Mouse (Mus musculus): ENCODE measurements around the gene Adcy7. TPM values are rescaled to one million over a fixed set of nuclear protein-coding genes. Genes with fewer than 3 reads are reported as not detected.

Adcy7 gene
- 1.4 and 2.1 TPM in 2 replicates for polyA plus RNA-seq (2011; ENCODE audit: insufficient read depth, insufficient read length, low read depth, missing spikeins)

GRCm38 (mm10) chr8:88272231-88273050 lies at the start of gene Adcy7:
Adcy7 (plus strand) TSS chr8:88272403.
- no peaks in the 10 kb centered on the region for H3K36me3 ChIP-seq (ENCODE audit: control insufficient read depth, insufficient read depth, low read length, poor library complexity, severe bottlenecking)
- TF ChIP-seq EP300 (IDR thresholded peaks at IDR 0.05; ENCODE audit: insufficient read depth, low read depth, low read length) (no peak), CTCF (IDR thresholded peaks at IDR 0.05; ENCODE audit: low read depth, low read length) (peak; percentile 44), POLR2A (IDR thresholded peaks at IDR 0.05; ENCODE audit: insufficient read depth, low read length) (no peak)
- no peak within 1 kb of the TSS for H3K27ac ChIP-seq (ENCODE audit: insufficient read depth, low read length)
- H3K4me3 ChIP-seq (ENCODE audit: low read depth, low read length): peak within 1 kb of the TSS; percentile 47
- no peaks in the 10 kb centered on the region for H3K9me3 ChIP-seq (replicated peaks; ENCODE audit: control insufficient read depth, insufficient read depth, low read length, poor library complexity, severe bottlenecking)
- peaks cover 2% of the 10 kb centered on the region for H3K27me3 ChIP-seq (ENCODE audit: control insufficient read depth, insufficient read depth, low read length, poor library complexity, severe bottlenecking)
- H3K9ac ChIP-seq (ENCODE audit: low read depth, poor library complexity, severe bottlenecking): peak within 1 kb of the TSS; percentile 61
- no peaks in the 10 kb centered on the region for H3K4me1 ChIP-seq (ENCODE audit: control insufficient read depth, insufficient read depth, low read length)

DNA sequence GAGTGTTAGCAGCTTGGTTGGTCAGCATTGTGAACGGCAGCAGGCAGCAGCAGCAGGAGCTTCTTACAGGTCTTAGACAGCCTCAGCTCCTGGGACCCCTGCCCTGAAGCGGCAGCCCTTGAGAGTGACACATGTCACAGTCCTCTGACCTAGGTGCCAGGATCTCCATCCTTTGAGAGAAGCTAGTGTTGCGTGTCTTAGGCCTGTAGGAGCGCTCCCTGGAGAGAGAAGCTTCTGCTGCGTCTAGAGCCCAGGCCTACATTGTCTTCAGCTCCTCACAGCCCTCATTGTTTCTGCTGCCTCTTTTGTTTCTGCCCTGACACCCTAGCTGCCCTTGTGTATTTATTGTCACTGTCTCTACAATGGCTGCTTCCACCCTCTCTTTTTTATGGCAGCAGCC lies 46.8 kb upstream of the Adcy7 start:
- Histone ChIP-seq H3K9ac (ENCODE audit: low read depth, poor library complexity, severe bottlenecking) (no peak overlapping the region), H3K4me1 (ENCODE audit: control insufficient read depth, insufficient read depth, low read length) (no peaks in the 10 kb centered on the region), H3K27ac (ENCODE audit: insufficient read depth, low read length) (no peak overlapping the region), H3K36me3 (ENCODE audit: control insufficient read depth, insufficient read depth, low read length, poor library complexity, severe bottlenecking) (no peaks in the 10 kb centered on the region), H3K4me3 (ENCODE audit: low read depth, low read length) (no peak overlapping the region), H3K27me3 (ENCODE audit: control insufficient read depth, insufficient read depth, low read length, poor library complexity, severe bottlenecking) (no peaks in the 10 kb centered on the region), H3K9me3 (replicated peaks; ENCODE audit: control insufficient read depth, insufficient read depth, low read length, poor library complexity, severe bottlenecking) (no peaks in the 10 kb centered on the region)
- TF ChIP-seq EP300 (IDR thresholded peaks at IDR 0.05; ENCODE audit: insufficient read depth, low read depth, low read length) (no peak), POLR2A (IDR thresholded peaks at IDR 0.05; ENCODE audit: insufficient read depth, low read length) (no peak), CTCF (IDR thresholded peaks at IDR 0.05; ENCODE audit: low read depth, low read length) (no peak)

DNA sequence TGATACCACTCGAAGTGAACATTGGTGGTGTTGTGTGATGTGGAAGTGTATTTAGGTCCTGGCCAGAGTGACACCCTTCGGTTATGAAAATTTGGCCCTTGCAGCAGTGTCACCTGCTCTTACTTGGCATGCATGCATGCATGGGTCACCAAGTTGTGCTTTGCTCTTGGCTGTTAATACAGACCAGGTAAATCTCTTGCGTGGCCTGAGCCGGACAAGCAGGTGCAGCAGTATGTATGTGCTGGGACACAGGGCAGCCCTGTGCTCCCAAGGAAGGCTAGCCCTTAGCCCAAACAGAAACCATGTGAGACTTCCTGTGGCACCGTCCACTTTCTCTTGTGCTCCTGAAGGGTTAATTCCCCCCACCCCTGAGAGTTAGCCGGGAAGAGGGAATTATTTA lies 44.4 kb upstream of the Adcy7 start:
- Histone ChIP-seq H3K4me3 (ENCODE audit: low read depth, low read length) (no peak overlapping the region), H3K9me3 (replicated peaks; ENCODE audit: control insufficient read depth, insufficient read depth, low read length, poor library complexity, severe bottlenecking) (no peaks in the 10 kb centered on the region), H3K27ac (ENCODE audit: insufficient read depth, low read length) (no peak overlapping the region), H3K9ac (ENCODE audit: low read depth, poor library complexity, severe bottlenecking) (no peak overlapping the region), H3K27me3 (ENCODE audit: control insufficient read depth, insufficient read depth, low read length, poor library complexity, severe bottlenecking) (no peaks in the 10 kb centered on the region), H3K36me3 (ENCODE audit: control insufficient read depth, insufficient read depth, low read length, poor library complexity, severe bottlenecking) (no peaks in the 10 kb centered on the region), H3K4me1 (ENCODE audit: control insufficient read depth, insufficient read depth, low read length) (no peaks in the 10 kb centered on the region)
- TF ChIP-seq POLR2A (IDR thresholded peaks at IDR 0.05; ENCODE audit: insufficient read depth, low read length) (no peak), EP300 (IDR thresholded peaks at IDR 0.05; ENCODE audit: insufficient read depth, low read depth, low read length) (no peak), CTCF (IDR thresholded peaks at IDR 0.05; ENCODE audit: low read depth, low read length) (no peak)

DNA sequence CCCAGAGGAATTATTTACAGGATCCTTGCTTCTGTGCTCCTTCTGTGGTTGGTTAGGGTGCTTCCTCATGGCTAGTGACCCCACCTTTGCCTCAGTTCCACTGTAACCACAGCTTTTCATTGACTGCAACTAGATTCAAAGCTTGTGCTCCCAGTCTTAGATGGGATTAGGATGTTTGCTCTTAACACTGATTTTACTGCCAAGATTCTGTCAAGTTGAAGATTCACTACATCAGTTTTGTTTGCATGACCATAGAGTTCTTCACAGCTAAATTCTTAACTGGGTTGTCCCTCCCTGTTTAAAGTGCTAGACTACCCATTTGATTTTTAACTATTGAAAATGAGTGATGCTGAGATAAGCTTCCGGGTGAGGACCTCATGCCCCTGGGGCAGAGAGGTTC lies 43.9 kb upstream of the Adcy7 start:
- Histone ChIP-seq H3K27ac (ENCODE audit: insufficient read depth, low read length) (no peak overlapping the region), H3K9me3 (replicated peaks; ENCODE audit: control insufficient read depth, insufficient read depth, low read length, poor library complexity, severe bottlenecking) (no peaks in the 10 kb centered on the region), H3K27me3 (ENCODE audit: control insufficient read depth, insufficient read depth, low read length, poor library complexity, severe bottlenecking) (no peaks in the 10 kb centered on the region), H3K9ac (ENCODE audit: low read depth, poor library complexity, severe bottlenecking) (no peak overlapping the region), H3K36me3 (ENCODE audit: control insufficient read depth, insufficient read depth, low read length, poor library complexity, severe bottlenecking) (no peaks in the 10 kb centered on the region), H3K4me1 (ENCODE audit: control insufficient read depth, insufficient read depth, low read length) (no peaks in the 10 kb centered on the region), H3K4me3 (ENCODE audit: low read depth, low read length) (no peak overlapping the region)
- TF ChIP-seq POLR2A (IDR thresholded peaks at IDR 0.05; ENCODE audit: insufficient read depth, low read length) (no peak), EP300 (IDR thresholded peaks at IDR 0.05; ENCODE audit: insufficient read depth, low read depth, low read length) (no peak), CTCF (IDR thresholded peaks at IDR 0.05; ENCODE audit: low read depth, low read length) (no peak)

- TF ChIP-seq EP300 (IDR thresholded peaks at IDR 0.05; ENCODE audit: insufficient read depth, low read depth, low read length) (no peak), POLR2A (IDR thresholded peaks at IDR 0.05; ENCODE audit: insufficient read depth, low read length) (no peak), CTCF (IDR thresholded peaks at IDR 0.05; ENCODE audit: low read depth, low read length) (no peak)
- Histone ChIP-seq H3K36me3 (ENCODE audit: control insufficient read depth, insufficient read depth, low read length, poor library complexity, severe bottlenecking) (no peaks in the 10 kb centered on the region), H3K4me3 (ENCODE audit: low read depth, low read length) (no peak overlapping the region), H3K9ac (ENCODE audit: low read depth, poor library complexity, severe bottlenecking) (no peak overlapping the region), H3K9me3 (replicated peaks; ENCODE audit: control insufficient read depth, insufficient read depth, low read length, poor library complexity, severe bottlenecking) (no peaks in the 10 kb centered on the region), H3K27me3 (ENCODE audit: control insufficient read depth, insufficient read depth, low read length, poor library complexity, severe bottlenecking) (no peaks in the 10 kb centered on the region), H3K4me1 (ENCODE audit: control insufficient read depth, insufficient read depth, low read length) (no peaks in the 10 kb centered on the region), H3K27ac (ENCODE audit: insufficient read depth, low read length) (no peak overlapping the region)
These were observed 43.4 kb upstream of the Adcy7 start for GRCm38 (mm10) chr8:88228800-88229199.

DNA sequence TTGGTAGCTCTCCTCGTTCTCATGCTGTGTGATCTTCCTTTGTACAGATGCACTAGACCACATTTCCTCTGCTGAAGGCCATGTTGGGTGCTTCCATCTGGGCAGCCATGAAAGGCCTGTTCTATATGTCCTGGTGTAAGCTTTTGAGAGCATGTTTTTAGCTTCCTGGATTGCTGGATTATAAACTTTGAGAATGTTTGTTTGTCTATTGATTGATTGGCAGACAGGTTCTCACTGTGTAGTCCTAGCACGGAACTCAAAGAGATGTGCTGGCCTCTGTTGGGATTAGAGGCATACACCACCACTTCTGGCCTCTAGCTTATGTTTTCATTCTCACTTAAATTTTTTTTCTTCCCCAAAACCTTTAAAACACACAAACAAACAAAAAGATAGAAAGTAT lies 35.5 kb upstream of the Adcy7 start:
- Histone ChIP-seq H3K4me3 (ENCODE audit: low read depth, low read length) (no peak overlapping the region), H3K4me1 (ENCODE audit: control insufficient read depth, insufficient read depth, low read length) (no peaks in the 10 kb centered on the region), H3K9me3 (replicated peaks; ENCODE audit: control insufficient read depth, insufficient read depth, low read length, poor library complexity, severe bottlenecking) (no peaks in the 10 kb centered on the region), H3K9ac (ENCODE audit: low read depth, poor library complexity, severe bottlenecking) (no peak overlapping the region), H3K27me3 (ENCODE audit: control insufficient read depth, insufficient read depth, low read length, poor library complexity, severe bottlenecking) (no peaks in the 10 kb centered on the region; the same call in 1 of the 2 replicates), H3K36me3 (ENCODE audit: control insufficient read depth, insufficient read depth, low read length, poor library complexity, severe bottlenecking) (no peaks in the 10 kb centered on the region), H3K27ac (ENCODE audit: insufficient read depth, low read length) (no peak overlapping the region)
- TF ChIP-seq POLR2A (IDR thresholded peaks at IDR 0.05; ENCODE audit: insufficient read depth, low read length) (no peak), EP300 (IDR thresholded peaks at IDR 0.05; ENCODE audit: insufficient read depth, low read depth, low read length) (no peak), CTCF (IDR thresholded peaks at IDR 0.05; ENCODE audit: low read depth, low read length) (no peak)
